Mouse (Mus musculus) heart, embryonic 11.5 days (tissue): Measurements from ENCODE around the gene Tmem123. TPM values are rescaled to one million over a fixed set of nuclear protein-coding genes. Genes with fewer than 3 reads are reported as not detected.

Experiments used
- ATAC-seq: fragments of 200-750 bp; cut with Nextera tagmentation; replicated peaks from 2 replicates; pipeline ENCODE4 v1.8.0; 2017; ENCODE audit warnings: moderate library complexity; ENCODE audit not compliant: insufficient number of reproducible peaks, low FRiP score, low TSS enrichment
- H3K27ac ChIP-seq: fragments of 300-500 bp; sonication (generic); 2 replicates; pipeline ENCODE4 v1.5.1; 2014; ENCODE audit warnings: mild to moderate bottlenecking, low read depth, low read length
- H3K27me3 ChIP-seq: fragments of 300-500 bp; sonication (generic); 2 replicates; pipeline ENCODE4 v1.6.1; 2014; ENCODE audit warnings: mild to moderate bottlenecking, low read length, mixed read lengths; ENCODE audit not compliant: control insufficient read depth, insufficient read depth
- H3K36me3 ChIP-seq: fragments of 300-500 bp; sonication (generic); 2 replicates; pipeline ENCODE4 v1.6.1; 2014; ENCODE audit warnings: mild to moderate bottlenecking, low read length, moderate library complexity, mixed read lengths; ENCODE audit not compliant: control insufficient read depth, insufficient read depth
- H3K4me1 ChIP-seq: fragments of 300-500 bp; sonication (generic); 2 replicates; pipeline ENCODE4 v1.6.1; 2014; ENCODE audit warnings: low read length; ENCODE audit not compliant: control insufficient read depth, insufficient read depth
- H3K4me2 ChIP-seq: fragments of 300-500 bp; sonication (generic); 2 replicates; pipeline ENCODE4 v1.6.1; 2014; ENCODE audit warnings: mild to moderate bottlenecking, moderate library complexity
- H3K4me3 ChIP-seq: fragments of 300-500 bp; sonication (generic); 2 replicates; pipeline ENCODE4 v1.5.1; 2014; ENCODE audit warnings: low read depth, low read length
- H3K9ac ChIP-seq: fragments of 300-500 bp; sonication (generic); 2 replicates; pipeline ENCODE4 v1.6.1; 2014; ENCODE audit warnings: mild to moderate bottlenecking, low read depth, low read length, moderate library complexity
- H3K9me3 ChIP-seq: fragments of 300-500 bp; sonication (generic); replicated peaks from 2 replicates; pipeline ENCODE4 v1.6.1; 2016; ENCODE audit warnings: low read length; ENCODE audit not compliant: control insufficient read depth
- WGBS: fragments of 180-500 bp; shearing (Covaris S2); extraction: QIAGEN DNeasy Blood & Tissue Kit; methylation state at CpG from one replicate; pipeline ENCODE4 v1.1.7; 2014; ENCODE audit not compliant: insufficient replicate concordance; 5-methylcytosine and 5-hydroxymethylcytosine counted together
- polyA plus RNA-seq: library from polyadenylated mRNA; unstranded; fragments of >200 nt; fragmentation: Nextera tagmentation; extraction: Ambion mirVana; gene quantifications from 2 replicates; pipeline ENCODE4 v1.2.1, GENCODE M21; 2014

Tmem123 gene
- polyA plus RNA-seq, 1 experiment from 2014 or later = 131 TPM

GRCm38 (mm10) chr9:7778771-7779170 lies 14.9 kb downstream of the Tmem123 start:
- Histone ChIP-seq H3K4me2 (no peak overlapping the region), H3K4me1 (0 out of 2 replicates have a peak, but pooled peaks cover 4% of the 10 kb centered on the region), H3K27me3 (no peaks in the 10 kb centered on the region), H3K27ac (no peak overlapping the region), H3K9ac (no peak overlapping the region), H3K9me3 (no peaks in the 10 kb centered on the region), H3K36me3 (peaks cover 10% of the 10 kb centered on the region), H3K4me3 (no peak overlapping the region)
- no peak for ATAC-seq
- 85% methylated on average over 7 of the region's 7 CpGs for WGBS

- Histone ChIP-seq H3K4me1 (no peaks in the 10 kb centered on the region), H3K9ac (no peak overlapping the region), H3K27me3 (no peaks in the 10 kb centered on the region), H3K27ac (no peak overlapping the region), H3K36me3 (peaks cover 8% of the 10 kb centered on the region), H3K4me3 (no peak overlapping the region), H3K4me2 (no peak overlapping the region), H3K9me3 (no peaks in the 10 kb centered on the region)
- no peak for ATAC-seq
- 88% methylated on average over 4 of the region's 4 CpGs for WGBS
These were observed 15.9 kb downstream of the Tmem123 start for GRCm38 (mm10) chr9:7779786-7780185.

GRCm38 (mm10) chr9:7780250-7781150 lies 16.7 kb downstream of the Tmem123 start:
- no peak overlapping the region for H3K27ac ChIP-seq
- no peak overlapping the region for H3K9ac ChIP-seq
- H3K4me3 ChIP-seq = no peak overlapping the region
- 74% methylated on average over 8 of the region's 8 CpGs for WGBS
- no peaks in the 10 kb centered on the region for H3K4me1 ChIP-seq
- no peaks in the 10 kb centered on the region for H3K27me3 ChIP-seq
- ATAC-seq = no peak
- H3K4me2 ChIP-seq = no peak overlapping the region
- peaks cover 8% of the 10 kb centered on the region for H3K36me3 ChIP-seq
- no peaks in the 10 kb centered on the region for H3K9me3 ChIP-seq

DNA sequence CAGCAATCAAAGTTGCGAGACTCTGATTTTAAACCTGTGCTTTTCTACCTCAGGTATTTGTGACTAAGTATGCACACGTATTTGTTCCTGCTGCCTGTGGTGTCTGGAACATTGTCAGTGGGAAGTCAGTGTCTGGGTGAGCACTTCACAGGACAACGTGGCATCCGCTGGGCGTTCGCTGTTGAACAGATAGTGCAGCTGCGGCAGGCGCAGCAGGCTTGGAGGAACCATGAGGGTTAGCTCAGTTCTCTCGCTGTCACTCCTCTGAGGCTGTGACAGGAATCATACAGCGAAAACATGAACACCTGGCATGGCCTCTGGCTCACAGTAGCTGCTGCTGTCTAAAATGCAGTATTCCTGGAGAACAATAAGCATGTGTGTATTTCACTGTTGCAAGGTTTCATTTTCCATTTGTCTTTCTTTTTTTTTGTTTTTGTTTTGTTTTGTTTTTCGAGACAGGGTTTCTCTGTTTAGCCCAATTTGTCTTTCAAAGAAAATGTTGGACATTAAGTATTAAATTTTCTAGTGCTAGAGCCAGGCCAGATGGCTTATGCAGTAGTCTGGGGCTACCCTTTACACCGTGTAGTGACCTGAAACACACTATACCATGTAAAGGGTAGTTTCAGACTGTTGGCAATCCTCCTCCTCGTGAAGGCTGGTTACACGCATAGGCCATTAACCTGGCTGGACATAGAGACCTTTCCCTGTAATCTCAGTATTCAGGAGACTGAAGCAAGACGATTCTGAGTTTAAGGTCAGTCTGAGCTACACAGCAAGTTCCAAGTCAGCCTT lies 20.2 kb downstream of the Tmem123 start:
- WGBS = 79% methylated on average over 15 of the region's 15 CpGs
- H3K27ac ChIP-seq = no peak overlapping the region
- no peak overlapping the region for H3K4me3 ChIP-seq
- no peaks in the 10 kb centered on the region for H3K4me1 ChIP-seq
- no peak overlapping the region for H3K9ac ChIP-seq
- no peaks in the 10 kb centered on the region for H3K9me3 ChIP-seq
- peaks cover 6% of the 10 kb centered on the region for H3K36me3 ChIP-seq
- no peak overlapping the region for H3K4me2 ChIP-seq
- no peaks in the 10 kb centered on the region for H3K27me3 ChIP-seq
- ATAC-seq = no peak

- no peak overlapping the region for H3K4me3 ChIP-seq
- ATAC-seq = no peak
- 44% methylated on average over 1 of the region's 1 CpGs for WGBS
- no peaks in the 10 kb centered on the region for H3K9me3 ChIP-seq
- H3K27ac ChIP-seq = no peak overlapping the region
- H3K27me3 ChIP-seq = no peaks in the 10 kb centered on the region
- peaks cover 6% of the 10 kb centered on the region; the same call in 1 of the 2 replicates for H3K36me3 ChIP-seq
- no peak overlapping the region for H3K4me2 ChIP-seq
- no peaks in the 10 kb centered on the region for H3K4me1 ChIP-seq
- H3K9ac ChIP-seq = no peak overlapping the region
These were observed 20.8 kb downstream of the Tmem123 start for GRCm38 (mm10) chr9:7784615-7785012.

DNA sequence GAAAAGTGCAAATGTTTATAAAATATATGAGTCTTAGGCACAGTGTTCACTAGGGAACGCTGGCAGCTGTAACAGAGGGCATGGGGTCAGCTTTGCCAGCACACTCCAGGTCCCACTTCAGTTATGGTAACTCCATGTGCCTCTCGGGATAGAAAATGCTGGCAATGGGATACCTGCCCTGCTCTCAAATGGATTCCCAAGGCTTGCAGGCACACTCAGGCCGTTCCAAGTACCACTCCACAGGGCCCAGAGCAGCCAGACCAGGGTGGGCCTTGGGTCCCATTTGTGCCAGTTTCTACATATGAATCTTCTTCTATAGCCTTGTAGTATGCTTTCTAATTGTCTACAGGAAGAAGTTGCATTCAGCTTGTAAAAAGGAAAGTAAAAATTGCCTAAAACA lies 21.6 kb downstream of the Tmem123 start:
- 88% methylated on average over 3 of the region's 3 CpGs for WGBS
- Histone ChIP-seq H3K4me2 (no peak overlapping the region), H3K27me3 (no peaks in the 10 kb centered on the region), H3K36me3 (peaks cover 6% of the 10 kb centered on the region; the same call in 1 of the 2 replicates), H3K4me1 (no peaks in the 10 kb centered on the region), H3K9ac (no peak overlapping the region), H3K9me3 (no peaks in the 10 kb centered on the region), H3K27ac (no peak overlapping the region), H3K4me3 (no peak overlapping the region)
- ATAC-seq = no peak

DNA sequence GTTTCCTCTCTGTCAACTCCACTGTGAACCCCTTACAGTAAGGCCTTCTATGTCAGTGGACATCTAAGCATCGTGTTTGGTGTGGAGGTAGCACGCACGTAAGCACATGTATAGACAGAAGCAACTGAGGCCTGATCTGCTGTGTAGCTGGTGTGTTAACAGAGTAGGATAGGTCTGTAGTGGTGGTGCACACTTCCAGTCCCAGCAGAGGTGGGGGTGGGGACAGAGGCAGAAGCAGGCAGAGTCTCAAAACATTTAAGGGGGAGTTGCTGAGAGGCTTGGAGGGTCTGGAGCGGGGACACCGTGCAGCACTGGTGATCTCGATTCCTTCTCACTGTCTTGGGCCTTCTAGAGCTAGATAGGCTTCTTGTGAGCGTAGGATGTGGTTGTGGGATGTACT lies 22.2 kb downstream of the Tmem123 start:
- no peak; the same call in 1 of the 2 replicates for ATAC-seq
- H3K9ac ChIP-seq = no peak overlapping the region
- 89% methylated on average over 7 of the region's 7 CpGs for WGBS
- no peak overlapping the region for H3K4me3 ChIP-seq
- no peaks in the 10 kb centered on the region for H3K4me1 ChIP-seq
- H3K4me2 ChIP-seq = no peak overlapping the region
- H3K9me3 ChIP-seq = no peaks in the 10 kb centered on the region
- H3K36me3 ChIP-seq = peaks cover 6% of the 10 kb centered on the region; the same call in 1 of the 2 replicates
- H3K27me3 ChIP-seq = no peaks in the 10 kb centered on the region
- no peak overlapping the region for H3K27ac ChIP-seq

DNA sequence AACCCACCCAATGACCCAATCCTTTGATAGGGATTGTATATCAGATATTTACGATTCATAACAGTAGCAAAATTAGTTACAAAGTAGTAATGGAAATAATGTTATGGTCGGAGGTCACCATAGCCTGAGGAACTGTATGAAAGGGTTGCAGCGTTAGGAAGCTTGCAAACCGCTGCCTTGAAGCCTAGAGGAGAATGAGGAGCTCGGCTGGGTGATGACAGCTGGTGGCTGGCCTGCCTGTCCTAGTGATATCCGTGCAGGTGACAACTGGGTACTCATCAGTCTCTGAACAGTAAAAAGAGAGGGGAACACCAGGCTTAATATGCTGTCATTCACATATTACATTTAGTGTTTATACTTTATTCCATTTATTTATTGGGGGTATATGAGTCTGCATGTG lies 24.6 kb downstream of the Tmem123 start:
- ATAC-seq = no peak
- no peak overlapping the region for H3K4me2 ChIP-seq
- WGBS = 77% methylated on average over 6 of the region's 6 CpGs
- H3K4me1 ChIP-seq = no peaks in the 10 kb centered on the region
- peaks cover 5% of the 10 kb centered on the region; the same call in 1 of the 2 replicates for H3K36me3 ChIP-seq
- no peak overlapping the region for H3K27ac ChIP-seq
- no peak overlapping the region for H3K4me3 ChIP-seq
- H3K9ac ChIP-seq = no peak overlapping the region
- H3K27me3 ChIP-seq = no peaks in the 10 kb centered on the region
- H3K9me3 ChIP-seq = no peaks in the 10 kb centered on the region
